Mouse (Mus musculus) CD4-positive naive resting alpha-beta T cell, adult 76 days (primary cell): Measurements from ENCODE around the gene Aplf. TPM values are rescaled to one million over a fixed set of nuclear protein-coding genes. Genes with fewer than 3 reads are reported as not detected.

Source experiments
- total RNA-seq: library from RNA; stranded (reverse); gene quantifications from one replicate; pipeline ENCODE4 v1.2.4, GENCODE M21; 2023

The Aplf gene
- total RNA-seq: 2.6 TPM

GRCm38 (mm10) chr6:87671771-87672517 is at the start of gene Aplf:
TSS of gene Aplf (minus strand) at chr6:87672193.

DNA sequence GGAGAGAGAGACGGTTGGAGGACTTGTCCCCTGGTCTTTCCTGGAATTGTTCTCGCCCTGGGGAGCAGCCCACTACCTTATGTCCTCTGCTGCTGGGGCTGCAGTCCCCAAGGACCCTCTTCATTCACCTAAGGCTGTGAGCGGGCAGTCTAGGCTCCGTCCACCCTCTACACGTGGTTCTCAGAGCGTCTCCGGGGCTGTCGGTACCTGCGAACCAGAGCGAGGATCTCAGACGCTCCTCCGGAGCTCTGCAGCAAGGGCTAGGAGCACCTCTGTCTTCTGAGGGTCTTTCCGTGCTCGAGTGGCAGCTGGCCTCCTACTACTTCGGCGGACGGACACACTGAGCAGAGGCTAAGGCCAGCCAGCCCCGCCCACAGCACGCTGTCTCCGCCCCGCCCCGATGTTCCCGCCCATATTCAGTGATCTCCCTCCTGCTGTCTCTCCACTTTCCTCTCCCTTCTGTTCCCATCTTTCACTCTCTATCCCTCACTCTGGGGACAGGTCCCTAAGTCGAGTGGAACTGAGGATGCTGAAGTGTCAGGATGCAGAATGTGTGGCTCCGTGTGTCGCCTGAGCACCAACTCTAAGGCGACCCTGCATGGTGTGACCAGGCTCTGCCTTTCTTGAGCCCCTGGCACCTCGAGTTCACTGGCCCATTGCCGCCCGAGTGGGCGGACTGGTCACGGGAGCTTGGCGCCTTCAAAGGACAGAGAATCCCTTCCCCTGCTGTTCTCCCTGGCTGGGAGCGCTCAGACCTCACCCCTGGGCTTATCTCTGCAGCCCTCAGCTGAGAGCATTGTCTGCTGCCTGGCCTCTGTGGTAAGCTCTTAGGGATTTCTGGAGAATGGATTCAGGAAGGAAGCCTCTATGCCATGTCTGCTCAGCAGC is 81.4 kb downstream of the Aplf start, which contains the start of gene Prokr1:
Prokr1 (minus strand) TSS at position 350 of the 888 bp plus-strand sequence.

Other genes with a start within 250 kb of the Aplf start
- gene Bmp10, start 243.2 kb downstream of the Aplf start, total RNA-seq: not detected
- gene Arhgap25, start 138.9 kb downstream of the Aplf start, total RNA-seq: 86.4 TPM
- not detected for gene Prokr1, start 81.5 kb downstream of the Aplf start, total RNA-seq
- gene Efcc1, start 58.7 kb upstream of the Aplf start, total RNA-seq: not detected
- not detected for gene Gp9, start 105.9 kb upstream of the Aplf start, total RNA-seq
- gene Rab43, start 140.0 kb upstream of the Aplf start, total RNA-seq: 28.1 TPM
- gene Gm45140, start 163.6 kb upstream of the Aplf start, total RNA-seq: 6.3 TPM
- gene Isy1, start 166.6 kb upstream of the Aplf start, total RNA-seq: 79.8 TPM
- 566 TPM for gene Cnbp, start 178.9 kb upstream of the Aplf start, total RNA-seq
- gene Copg1, start 215.6 kb upstream of the Aplf start, total RNA-seq: 173 TPM
- gene Hmces, start 241.7 kb upstream of the Aplf start, total RNA-seq: 41.5 TPM